Mouse (Mus musculus): ENCODE measurements around the gene Glis1. TPM values are rescaled to one million over a fixed set of nuclear protein-coding genes. Genes with fewer than 3 reads are reported as not detected.

The Glis1 gene
- total RNA-seq, 2 experiments from 2014 or later, result 0.23 to 1.1 TPM

GRCm38 (mm10) chr4:107681099-107681849 lies 246.9 kb downstream of the Glis1 start:
- no peak for DNase-seq (ENCODE audit: low spot score in 2 of 2)

- DNase-seq (ENCODE audit: low spot score in 2 of 2), result no peak
Observed at GRCm38 (mm10) chr4:107683006-107683756, 248.8 kb downstream of the Glis1 start.

GRCm38 (mm10) chr4:107684130-107684529 lies 249.7 kb downstream of the Glis1 start, which contains the start of gene Dmrtb1:
Gene Dmrtb1 (minus strand): TSS chr4:107684230.
- no peak for DNase-seq (ENCODE audit: low spot score in 2 of 2)

Small RNA genes within 50 kb of the gene (microRNA-seq; reads per million reads assigned to microRNA genes)
- 0 reads per million in 2 experiments for gene Gm24804 (ENCODE audit: borderline number of aligned reads in 2 of 2)

Other genes with a start within 250 kb of the Glis1 start
- not detected for gene Ldlrad1, start 225.4 kb upstream of the Glis1 start, total RNA-seq (2021)
- gene Lrrc42, start 181.1 kb upstream of the Glis1 start, total RNA-seq (2021), result 10 to 100 TPM; 18.9 to 19.9 TPM
- gene Hspb11, start 181.0 kb upstream of the Glis1 start, total RNA-seq (2021), result 10 to 100 TPM; 17.3 to 20.3 TPM
- under 1 TPM in 1 of 2 experiments, not detected in 1; 0.43 TPM for gene Dio1, start 127.4 kb upstream of the Glis1 start, total RNA-seq (2021)
- gene Yipf1, start 120.2 kb upstream of the Glis1 start, total RNA-seq (2021), result 10 to 100 TPM; 44.4 to 67.8 TPM
- gene Ndc1, start 66.8 kb upstream of the Glis1 start, total RNA-seq (2021), result 10 to 100 TPM; 11.4 to 12.3 TPM
- not detected for gene Dmrtb1, start 249.6 kb downstream of the Glis1 start, total RNA-seq (2021)

Data from adrenal gland, adult 18-20 months (tissue).